Mouse (Mus musculus): ENCODE data around the gene Tead2.

DNA sequence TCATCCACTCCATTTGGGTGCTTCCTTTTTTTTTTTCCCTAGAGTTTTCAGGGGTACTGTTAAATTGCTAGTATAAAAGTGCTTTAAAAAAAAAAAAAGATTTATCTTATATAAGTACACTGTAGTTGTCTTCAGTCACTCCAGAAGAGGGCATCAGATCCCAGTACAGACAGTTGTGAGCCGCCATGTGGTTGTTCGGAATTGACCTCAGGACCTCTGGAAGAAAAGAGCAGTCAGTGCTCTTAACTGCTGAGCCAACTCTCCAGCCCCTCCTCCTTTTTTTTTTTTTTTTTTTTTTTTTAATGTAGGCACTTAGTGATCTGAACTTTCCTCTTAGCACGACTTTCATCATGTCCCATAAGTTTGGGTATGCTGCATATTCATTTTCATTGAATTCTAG lies 32.1 kb downstream of the Tead2 start:
- TF ChIP-seq EP300 (optimal IDR thresholded peaks at IDR 0.05): no peak
- TF ChIP-seq CTCF (IDR thresholded peaks at IDR 0.05; ENCODE audit: low read depth): peak; percentile 28; the same call in 1 of the 2 replicates

All from stomach, postnatal 0 days (tissue).